Mouse (Mus musculus) spleen, postnatal 10 days (tissue): ENCODE results near the gene Tmcc1.

Source experiments
- DNase-seq, 2 experiments: peaks; one replicate each; pipeline ENCODE4 v3.0.0; 2021 to 2022; ENCODE audit warnings: low spot score in 2 of 2

Gene Tmcc1

GRCm38 (mm10) chr6:115994146-115994876 lies 199.0 kb downstream of the Tmcc1 start:
- peak in 1 of 2 experiments; percentile 48 for DNase-seq

DNA sequence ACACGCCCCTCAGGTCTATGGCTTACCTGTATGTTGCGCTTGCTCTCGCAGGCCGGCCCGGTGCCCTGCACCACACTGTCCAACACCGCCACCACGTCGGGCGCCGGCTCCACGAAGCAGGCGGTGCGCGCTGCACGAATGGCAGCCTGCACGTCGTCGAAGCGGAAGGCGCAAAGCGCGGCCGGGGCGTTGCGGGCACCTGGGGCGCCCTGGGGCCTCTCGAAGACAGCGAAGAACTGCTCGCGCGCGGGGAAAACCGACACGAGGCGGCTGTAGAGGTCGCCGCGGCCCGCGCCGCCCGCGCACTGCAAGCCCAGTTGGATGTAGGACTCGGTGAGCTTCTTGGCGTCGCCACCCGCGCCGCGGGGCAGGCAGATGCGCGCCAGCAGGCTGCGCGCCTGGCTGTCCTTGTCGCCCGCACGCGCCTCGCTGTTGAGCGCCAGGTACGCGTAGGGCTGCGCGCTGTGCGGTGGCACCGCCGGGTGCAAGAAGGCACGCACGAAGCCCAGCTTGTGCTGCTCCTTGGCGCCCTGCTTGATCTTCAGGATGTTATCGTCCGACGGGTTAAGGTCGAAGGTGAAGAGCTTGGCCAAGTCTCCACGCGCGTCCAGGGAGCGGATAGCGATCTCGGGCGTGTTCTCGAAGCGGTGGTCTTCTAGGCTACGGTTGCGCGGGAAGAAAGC lies 199.7 kb downstream of the Tmcc1 start:
- no peak for DNase-seq

DNA sequence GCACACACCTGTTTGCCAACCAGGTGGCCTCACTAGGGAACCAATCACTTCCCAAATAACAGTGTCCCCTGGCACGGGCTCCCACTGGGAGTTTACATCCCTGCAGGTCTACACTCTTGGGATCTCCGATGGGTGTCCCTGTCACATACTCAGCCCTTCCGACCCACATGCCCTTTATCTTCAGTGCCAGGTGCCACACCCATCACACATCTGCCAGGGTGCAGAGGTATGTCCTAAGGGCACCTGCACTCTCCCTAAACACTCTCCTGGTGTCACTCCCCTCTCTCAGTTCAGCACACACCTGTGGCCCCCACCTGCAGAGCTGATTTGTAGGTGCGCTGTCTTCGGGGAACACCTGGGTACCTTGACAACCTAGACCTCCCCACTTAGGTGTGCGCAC lies 200.3 kb downstream of the Tmcc1 start:
- DNase-seq, result no peak

DNA sequence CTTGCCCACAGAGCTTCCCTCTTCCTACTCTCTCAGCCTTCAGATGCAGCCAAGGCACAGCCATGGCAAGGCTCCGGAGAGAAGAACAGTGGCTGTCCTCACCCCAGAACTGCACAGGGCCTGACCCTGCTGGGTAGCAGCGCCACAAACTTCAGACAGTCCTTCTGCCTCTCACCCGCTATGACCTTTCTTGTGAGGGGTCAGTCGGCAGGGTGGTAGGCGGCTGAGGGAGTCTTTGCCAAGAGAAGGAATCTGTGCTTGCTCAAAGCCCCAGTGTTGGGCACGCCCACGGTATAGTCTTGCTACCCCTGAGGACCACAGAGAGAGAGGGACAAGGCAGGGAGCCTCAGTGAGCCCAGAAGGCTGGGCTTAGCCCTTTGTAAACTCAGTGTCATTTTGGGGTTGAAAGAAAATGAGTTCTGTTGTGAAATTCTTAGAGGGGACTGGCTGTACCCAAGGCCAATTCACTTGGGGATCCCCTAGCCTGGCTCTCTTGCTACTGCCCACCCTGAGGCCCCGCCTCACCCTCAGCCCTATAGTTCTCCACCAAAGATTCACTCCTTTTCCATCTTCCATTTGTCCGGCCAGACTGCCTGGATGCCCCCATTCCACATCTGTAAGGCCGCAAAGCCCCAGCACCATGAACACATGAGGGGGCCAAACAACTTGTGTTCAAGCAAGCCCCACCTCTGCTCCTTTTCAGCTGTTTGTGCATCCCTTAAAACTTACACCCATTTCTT lies 201.2 kb downstream of the Tmcc1 start:
- no peak for DNase-seq

- no peak for DNase-seq
Observed at GRCm38 (mm10) chr6:115991108-115991880, 202.0 kb downstream of the Tmcc1 start.

DNA sequence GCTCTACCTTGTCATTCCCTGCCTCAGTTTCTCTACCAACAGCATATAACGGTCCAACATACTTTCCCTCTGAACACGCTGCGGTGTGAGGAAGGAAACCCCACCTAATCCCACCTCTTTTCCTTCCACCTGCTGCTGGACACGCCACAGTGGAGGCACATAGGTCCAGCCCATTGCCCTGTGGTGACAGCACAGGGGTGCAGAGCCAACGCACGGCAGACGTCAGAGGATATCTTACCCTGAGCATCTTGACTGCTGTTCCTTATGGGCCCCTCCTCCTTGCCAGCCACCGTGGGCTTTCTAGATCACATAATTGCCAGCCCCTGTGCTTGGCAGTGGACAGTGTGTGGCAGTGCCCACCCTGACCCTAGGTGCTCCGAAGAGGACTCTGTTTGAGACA lies 202.8 kb downstream of the Tmcc1 start:
- DNase-seq, result no peak

DNA sequence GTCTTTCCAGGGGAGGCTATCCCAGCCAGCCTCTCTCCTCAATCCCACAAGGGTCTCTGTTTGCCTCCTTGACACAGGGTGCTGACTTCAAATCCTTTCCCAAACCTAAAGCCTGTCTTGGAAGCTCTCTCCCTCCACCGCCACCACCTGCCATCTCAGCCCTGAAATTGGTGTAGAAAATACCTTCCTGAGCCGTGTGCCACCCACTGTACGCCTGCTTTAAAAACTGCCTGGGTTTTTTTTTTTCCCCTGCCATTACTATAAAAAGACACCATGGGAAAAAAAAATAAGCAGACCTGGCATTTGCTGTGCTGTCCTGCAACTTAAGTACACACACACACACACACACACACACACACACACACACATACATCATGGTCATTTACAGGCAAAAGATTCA lies 203.2 kb downstream of the Tmcc1 start:
- DNase-seq, result no peak

DNA sequence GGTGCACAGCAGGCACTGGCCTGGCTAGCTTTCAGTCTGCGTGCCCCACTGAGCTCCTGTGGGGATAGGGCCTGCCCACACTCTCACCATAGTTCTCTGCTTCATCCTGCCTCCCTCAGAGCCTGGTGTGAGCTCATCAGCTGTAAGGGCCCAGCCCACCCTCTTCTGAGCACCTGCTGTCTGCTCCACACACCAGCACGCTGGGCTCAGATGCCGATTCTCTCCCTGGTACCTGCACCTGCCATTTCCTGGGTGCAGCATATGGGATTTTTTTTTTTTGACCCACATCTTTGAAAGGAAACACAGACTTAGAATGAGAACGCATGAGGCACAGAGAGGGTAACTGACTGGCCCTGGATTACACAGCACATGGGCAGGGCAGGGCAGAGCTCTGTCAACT lies 203.7 kb downstream of the Tmcc1 start:
- no peak for DNase-seq

DNA sequence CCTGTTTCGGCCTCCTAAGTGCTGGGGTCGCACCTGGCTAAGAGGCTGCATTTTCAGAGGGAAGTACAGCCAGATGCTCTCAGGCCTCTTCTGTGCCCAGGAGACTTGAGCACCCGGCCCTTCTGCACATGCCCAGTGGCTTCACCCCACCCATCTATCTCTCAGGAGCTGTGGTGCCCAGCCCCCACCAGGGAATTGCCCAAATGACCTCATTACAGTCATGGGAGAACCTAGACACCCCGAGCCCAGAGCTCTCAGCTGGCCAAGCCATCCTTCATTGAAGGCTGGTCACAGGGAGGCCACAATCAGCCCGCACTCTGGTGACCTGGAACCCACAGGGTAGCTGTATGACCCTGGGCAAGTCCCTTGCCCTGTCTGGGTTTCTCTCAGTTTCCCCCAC lies 204.3 kb downstream of the Tmcc1 start:
- no peak for DNase-seq

DNA sequence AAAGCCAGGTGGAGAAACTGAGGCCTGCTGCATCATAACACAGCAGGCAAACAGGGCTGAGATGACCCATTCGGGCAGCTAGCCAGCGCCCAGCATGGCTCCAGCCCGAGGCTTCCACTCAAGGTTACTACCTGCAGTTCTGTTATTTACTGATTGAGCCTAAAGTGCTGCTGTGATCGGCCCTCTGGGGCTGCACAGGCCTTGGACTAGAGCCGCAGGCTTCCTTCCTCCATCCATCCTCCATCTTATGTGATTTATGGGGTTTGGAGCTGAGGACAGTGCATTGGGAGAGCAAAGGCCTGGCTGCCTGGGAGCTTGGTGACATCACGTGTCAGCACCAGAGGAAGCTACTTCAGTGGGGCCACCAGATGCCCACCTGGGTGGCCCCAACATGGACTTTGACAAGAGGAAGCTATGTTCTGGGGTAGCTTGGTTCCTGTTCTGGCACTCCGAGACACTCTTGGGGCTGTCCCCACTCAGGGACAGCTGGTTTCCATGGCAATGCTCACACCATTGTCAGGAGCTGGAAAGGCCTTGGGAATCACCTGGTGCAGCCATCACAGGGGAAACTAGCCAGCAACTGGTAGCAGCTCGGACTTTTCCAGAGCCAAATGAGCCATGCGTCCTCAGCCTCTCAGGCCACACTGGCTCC lies 206.1 kb downstream of the Tmcc1 start:
- no peak for DNase-seq

GRCm38 (mm10) chr6:115986472-115987095 lies 206.7 kb downstream of the Tmcc1 start:
- DNase-seq, result no peak

DNA sequence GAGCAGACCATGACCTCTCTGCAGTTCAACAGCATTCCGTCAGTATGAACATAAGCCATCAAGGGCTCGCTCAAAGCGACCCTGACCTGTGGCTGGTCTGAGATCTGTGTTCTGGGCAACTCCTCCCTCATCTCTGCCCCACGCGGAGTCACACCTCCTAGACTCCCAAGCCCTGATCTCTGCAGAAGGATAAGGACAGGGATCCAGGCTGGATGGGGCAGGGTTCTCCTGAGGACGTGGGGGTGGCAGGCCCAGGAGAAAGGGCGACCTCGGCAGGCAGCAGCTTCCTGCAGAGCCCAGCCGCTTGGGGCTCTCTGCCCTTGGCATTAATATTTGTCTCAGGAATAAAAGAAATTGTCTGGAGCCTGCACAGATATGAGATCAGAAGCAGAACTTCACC lies 207.7 kb downstream of the Tmcc1 start:
- DNase-seq, result no peak

- no peak for DNase-seq
Observed at GRCm38 (mm10) chr6:115984580-115984979, 208.7 kb downstream of the Tmcc1 start.

DNA sequence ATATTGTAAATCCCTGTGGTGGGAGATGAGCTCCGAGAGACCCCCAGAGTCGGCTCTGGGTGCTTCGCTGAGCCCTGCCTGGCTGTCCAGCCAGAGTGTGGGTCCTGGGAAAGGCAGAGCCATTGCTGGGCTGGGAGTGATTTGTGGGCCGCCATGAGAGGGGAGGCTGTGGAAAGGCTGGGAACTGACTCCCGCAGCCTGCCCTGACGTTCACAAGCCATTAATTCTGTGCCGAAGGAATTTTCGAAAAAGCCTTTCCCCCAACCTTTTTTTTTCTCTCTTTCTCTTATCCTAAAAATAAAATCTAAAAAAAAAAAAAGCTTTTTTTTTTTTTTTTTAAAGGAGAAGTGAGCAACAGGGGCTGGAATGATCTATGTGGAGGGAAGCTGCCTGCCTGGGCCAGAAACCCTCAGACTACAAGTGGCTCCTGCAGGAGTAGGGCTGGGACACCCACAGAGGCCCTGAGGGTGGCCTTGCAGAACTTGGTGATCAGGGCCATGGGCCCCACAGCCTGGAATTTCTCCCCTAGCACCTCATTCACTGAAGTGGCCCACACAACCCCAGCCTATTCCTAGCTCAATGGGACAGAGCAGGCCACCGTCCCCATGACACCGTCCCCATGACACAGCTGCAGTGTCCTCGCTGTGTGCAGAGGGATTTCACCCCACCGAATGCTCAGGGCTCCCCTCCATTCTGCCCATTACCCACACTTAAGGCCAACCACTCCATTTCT lies 209.8 kb downstream of the Tmcc1 start:
- DNase-seq, result no peak

DNA sequence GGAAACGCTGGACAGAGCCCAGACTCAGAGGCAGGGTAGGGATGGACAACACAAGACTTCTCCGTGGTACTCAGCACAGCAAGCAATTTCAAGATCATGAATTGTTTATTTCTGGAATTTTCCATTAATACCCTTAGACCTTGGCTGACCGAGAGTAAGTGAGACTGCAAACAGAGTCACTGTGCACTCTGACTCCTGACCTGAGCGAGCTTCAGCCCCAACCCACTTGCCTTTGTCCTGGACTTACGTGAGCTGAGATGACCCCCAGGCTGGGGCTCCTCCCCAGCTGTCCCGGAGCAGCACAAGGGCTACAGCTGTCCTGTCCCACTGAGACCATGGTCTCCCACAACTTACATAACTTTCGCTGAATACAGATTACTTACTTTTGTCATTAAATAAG lies 210.4 kb downstream of the Tmcc1 start:
- no peak for DNase-seq

DNA sequence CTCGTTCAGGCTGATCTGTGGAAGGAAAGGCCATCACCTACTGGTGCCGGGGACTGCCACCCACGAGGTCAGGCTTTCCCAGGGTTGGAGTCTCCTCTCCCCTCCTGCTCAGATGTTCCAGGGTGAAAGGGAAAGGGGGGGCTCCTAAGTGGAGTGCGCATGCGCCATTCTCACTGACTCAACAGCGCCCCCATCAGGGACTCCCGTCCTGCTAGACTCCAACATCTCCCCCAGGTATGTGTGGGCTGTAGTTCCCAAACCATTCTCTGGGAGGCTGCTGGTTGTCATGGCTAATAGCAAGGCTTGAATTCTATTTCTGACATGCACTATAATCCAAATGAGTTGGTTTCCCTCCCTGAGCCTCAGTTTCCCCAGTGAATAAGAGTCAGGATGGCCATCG lies 214.7 kb downstream of the Tmcc1 start:
- DNase-seq, result no peak

GRCm38 (mm10) chr6:115977810-115978209 lies 215.5 kb downstream of the Tmcc1 start:
- no peak for DNase-seq

GRCm38 (mm10) chr6:115975606-115976005 lies 217.7 kb downstream of the Tmcc1 start:
- no peak for DNase-seq

GRCm38 (mm10) chr6:115973881-115974662 lies 219.2 kb downstream of the Tmcc1 start:
- no peak for DNase-seq
